Mouse (Mus musculus) midbrain, embryonic 14.5 days (tissue): ENCODE data around the gene Prnp. TPM values are rescaled to one million over a fixed set of nuclear protein-coding genes. Genes with fewer than 3 reads are reported as not detected.

Experiments used
- ATAC-seq: fragments of 200-750 bp; cut with Nextera tagmentation; 2 replicates; pipeline ENCODE4 v1.8.0; 2017; ENCODE audit warnings: moderate number of reproducible peaks, moderate library complexity; ENCODE audit not compliant: low FRiP score, low TSS enrichment
- DNase-seq: peaks from one replicate; pipeline ENCODE4 v3.0.0-alpha.2; 2015
- H3K27ac ChIP-seq: fragments of 300-500 bp; sonication (generic); replicated peaks from 2 replicates; pipeline ENCODE4 v1.5.1; 2014; ENCODE audit warnings: mild to moderate bottlenecking, low read depth, low read length, moderate library complexity
- H3K27me3 ChIP-seq: fragments of 300-500 bp; sonication (generic); 2 replicates; pipeline ENCODE4 v1.6.1; 2014; ENCODE audit warnings: low read length, control low read depth, mixed read lengths; ENCODE audit not compliant: control insufficient read depth, insufficient read depth
- H3K36me3 ChIP-seq: fragments of 300-500 bp; sonication (generic); 2 replicates; pipeline ENCODE4 v1.6.1; 2014; ENCODE audit warnings: low read length, control low read depth; ENCODE audit not compliant: control insufficient read depth, insufficient read depth
- H3K4me1 ChIP-seq: fragments of 300-500 bp; sonication (generic); 2 replicates; pipeline ENCODE4 v1.6.1; 2014; ENCODE audit warnings: mild to moderate bottlenecking, antibody characterized with exemption, low read length, control low read depth; ENCODE audit not compliant: control insufficient read depth, insufficient read depth
- H3K4me2 ChIP-seq: fragments of 300-500 bp; sonication (generic); 2 replicates; pipeline ENCODE4 v1.6.1; 2014; ENCODE audit warnings: mild to moderate bottlenecking, low read length, moderate library complexity
- H3K4me3 ChIP-seq: fragments of 300-500 bp; sonication (generic); replicated peaks from 2 replicates; pipeline ENCODE4 v1.5.1; 2014; ENCODE audit warnings: low read depth, low read length
- H3K9ac ChIP-seq: fragments of 300-500 bp; sonication (generic); replicated peaks from 2 replicates; pipeline ENCODE4 v1.6.1; 2014; ENCODE audit warnings: mild to moderate bottlenecking, low read length, moderate library complexity
- H3K9me3 ChIP-seq: fragments of 300-500 bp; sonication (generic); 2 replicates; pipeline ENCODE4 v1.6.1; 2016; ENCODE audit warnings: low read length, control low read depth, mixed read lengths; ENCODE audit not compliant: control insufficient read depth
- WGBS: fragments of 180-500 bp; shearing (Covaris S2); extraction: QIAGEN DNeasy Blood & Tissue Kit; methylation state at CpG from one replicate; pipeline ENCODE4 v1.1.7; 2014; 5-methylcytosine and 5-hydroxymethylcytosine counted together
- polyA plus RNA-seq: library from polyadenylated mRNA; unstranded; fragments of >200 nt; fragmentation: Nextera tagmentation; extraction: Ambion mirVana; gene quantifications from 2 replicates; pipeline ENCODE4 v1.2.1, GENCODE M21; 2014

The Prnp gene
- 97.3 and 118 TPM in 2 replicates for polyA plus RNA-seq

DNA sequence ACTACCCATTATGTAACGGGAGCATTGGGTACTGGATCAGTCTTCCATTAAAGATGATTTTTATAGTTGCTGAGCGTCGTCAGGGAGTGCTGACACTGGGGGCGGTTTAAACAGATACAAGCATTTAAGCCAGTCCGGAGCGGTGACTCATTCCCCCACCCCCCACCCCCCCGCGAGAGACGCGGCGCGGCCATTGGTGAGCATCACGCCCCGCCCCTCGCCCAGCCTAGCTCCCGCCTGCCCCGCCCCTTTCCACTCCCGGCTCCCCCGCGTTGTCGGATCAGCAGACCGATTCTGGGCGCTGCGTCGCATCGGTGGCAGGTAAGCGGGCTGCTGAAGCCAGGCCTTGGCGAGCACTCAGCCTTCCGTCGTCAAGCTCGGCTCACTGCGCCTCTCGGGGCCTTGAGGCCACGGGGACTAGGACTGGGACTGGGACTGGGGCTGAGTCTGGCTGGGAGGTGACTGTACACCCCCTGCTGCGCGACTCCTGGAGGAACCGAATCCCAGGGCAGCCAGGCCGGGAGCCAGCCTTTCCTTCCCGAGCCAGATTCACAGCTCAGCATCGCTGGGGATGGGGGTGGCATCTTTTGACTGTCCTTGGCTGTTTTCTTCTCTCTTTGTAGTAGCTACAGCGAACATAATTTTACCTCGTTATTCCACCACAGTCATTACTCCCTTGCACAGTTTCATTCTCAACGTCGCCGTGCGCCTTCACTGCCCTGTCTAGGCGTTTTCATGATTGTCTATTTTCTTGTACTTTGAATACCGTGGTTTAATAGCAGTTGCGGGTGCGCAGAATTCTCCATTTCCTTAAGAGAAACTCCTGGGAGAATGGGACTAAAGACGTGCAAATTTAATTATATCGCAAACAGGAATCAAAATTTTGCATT lies at the start of gene Prnp, which contains the start of gene Prn:
Gene Prnp (plus strand): TSS at position 246 of the 890 bp plus-strand sequence.
Gene Prn (plus strand): TSS at position 275 of the 890 bp plus-strand sequence.
- peak within 1 kb of the TSS; percentile 75 for H3K4me3 ChIP-seq
- peaks cover 17% of the 10 kb centered on the region for H3K4me1 ChIP-seq
- 0 out of 2 replicates have a peak, but pooled peaks cover 4% of the 10 kb centered on the region for H3K36me3 ChIP-seq
- peak within 1 kb of the TSS; percentile 95 for H3K27ac ChIP-seq
- DNase-seq (peak; percentile 97), ATAC-seq (peak; percentile 94)
- no peaks in the 10 kb centered on the region for H3K9me3 ChIP-seq
- H3K4me2 ChIP-seq: peak within 1 kb of the TSS; percentile 67
- H3K27me3 ChIP-seq: no peaks in the 10 kb centered on the region
- 4% methylated on average over 52 of the region's 52 CpGs for WGBS
- H3K9ac ChIP-seq: peak within 1 kb of the TSS; percentile 95

DNA sequence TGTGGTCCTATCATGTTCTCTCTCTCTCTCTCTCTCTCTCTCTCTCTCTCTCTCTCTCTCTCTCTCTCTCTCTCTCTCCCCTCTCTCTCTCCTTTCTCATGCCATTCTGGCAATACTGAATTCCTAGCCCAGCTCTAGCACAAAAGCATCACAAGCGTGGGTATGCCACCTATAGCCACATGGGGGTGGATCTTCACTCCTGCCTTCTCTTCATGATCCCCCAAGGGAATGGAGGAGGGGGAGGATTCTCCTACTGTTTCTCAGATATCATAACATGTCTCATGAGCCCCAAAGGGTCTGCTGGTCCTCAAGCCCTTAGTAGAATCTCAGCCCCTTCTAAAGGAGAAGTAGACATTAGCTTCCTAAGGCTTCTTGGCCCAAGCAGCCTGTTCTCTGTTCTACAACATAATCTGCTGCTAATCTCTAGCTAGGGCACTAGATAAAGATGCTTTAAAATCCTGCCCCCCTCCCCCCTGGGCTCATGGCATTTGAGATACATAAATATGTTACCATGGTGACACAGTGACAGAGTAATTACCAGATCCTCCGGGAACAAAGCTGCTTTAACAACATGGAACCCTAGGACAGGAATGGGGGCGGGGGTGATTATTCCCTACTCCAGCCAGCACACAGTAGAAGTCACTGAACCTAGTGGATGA lies 47.0 kb upstream of the Prnp start:
- ATAC-seq (peak; percentile 72), DNase-seq (peak; percentile 71)
- 23% methylated on average over 3 of the region's 3 CpGs for WGBS
- H3K4me2 ChIP-seq: no peak overlapping the region
- H3K4me1 ChIP-seq: no peaks in the 10 kb centered on the region
- H3K9me3 ChIP-seq: 0 out of 2 replicates have a peak, but pooled peaks cover 3% of the 10 kb centered on the region
- no peak overlapping the region for H3K9ac ChIP-seq
- H3K4me3 ChIP-seq: no peak overlapping the region
- no peaks in the 10 kb centered on the region for H3K27me3 ChIP-seq
- H3K27ac ChIP-seq: no peak overlapping the region
- H3K36me3 ChIP-seq: no peaks in the 10 kb centered on the region

DNA sequence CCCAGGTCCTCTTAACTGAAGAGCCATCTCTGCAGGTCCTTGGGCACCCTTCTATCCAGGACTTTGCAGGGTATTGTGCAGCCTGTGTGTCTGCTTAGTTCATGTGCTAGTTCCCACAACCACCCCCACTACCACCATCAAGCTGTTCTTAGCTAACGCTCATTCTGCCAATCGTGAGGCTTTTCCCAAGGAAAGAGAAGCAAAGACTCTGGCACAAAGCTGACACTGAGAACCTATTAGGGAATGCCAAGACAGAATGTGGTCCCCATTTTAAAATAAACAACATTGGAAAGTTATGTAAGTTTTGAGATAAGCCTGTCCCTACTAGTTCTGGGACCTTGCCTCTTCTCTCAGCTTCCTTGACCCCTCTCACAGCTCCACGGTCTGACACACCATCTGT lies 46.3 kb upstream of the Prnp start:
- Histone ChIP-seq H3K9me3 (0 out of 2 replicates have a peak, but pooled peaks cover 3% of the 10 kb centered on the region), H3K27me3 (no peaks in the 10 kb centered on the region), H3K4me1 (no peaks in the 10 kb centered on the region), H3K27ac (no peak overlapping the region), H3K4me3 (no peak overlapping the region), H3K4me2 (no peak overlapping the region), H3K9ac (no peak overlapping the region), H3K36me3 (no peaks in the 10 kb centered on the region)
- DNase-seq: no peak
- WGBS: 82% methylated on average over 3 of the region's 3 CpGs
- ATAC-seq: no peak

DNA sequence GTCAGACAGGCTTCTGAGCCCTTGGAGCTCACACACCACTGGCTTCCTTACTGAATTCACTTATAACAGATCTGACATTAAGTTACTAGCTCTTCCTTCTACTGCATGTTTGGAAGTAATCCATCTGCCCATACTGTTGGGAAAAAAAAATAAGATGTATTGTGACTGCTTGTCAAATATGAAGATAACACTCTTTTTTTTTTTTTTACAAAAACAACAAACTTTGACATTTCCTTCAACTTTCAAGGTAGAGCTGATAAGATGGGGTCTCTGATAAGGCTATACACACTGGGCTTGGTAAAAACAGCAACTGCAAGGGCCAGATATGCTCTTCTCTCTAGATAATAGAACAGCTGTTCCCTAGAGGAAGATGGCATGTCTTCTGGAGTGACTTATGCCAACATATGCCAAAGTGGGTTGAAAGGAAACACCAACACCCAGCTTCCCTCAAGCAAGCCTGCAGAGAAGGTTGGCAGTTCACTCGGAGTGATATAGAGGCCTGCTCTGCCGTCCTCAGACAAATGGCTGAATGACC lies 45.4 kb upstream of the Prnp start:
- ATAC-seq: no peak
- Histone ChIP-seq H3K9me3 (0 out of 2 replicates have a peak, but pooled peaks cover 3% of the 10 kb centered on the region), H3K4me3 (no peak overlapping the region), H3K4me1 (no peaks in the 10 kb centered on the region), H3K4me2 (no peak overlapping the region), H3K27ac (no peak overlapping the region), H3K36me3 (no peaks in the 10 kb centered on the region), H3K27me3 (no peaks in the 10 kb centered on the region), H3K9ac (no peak overlapping the region)
- 93% methylated on average over 2 of the region's 2 CpGs for WGBS
- no peak for DNase-seq

DNA sequence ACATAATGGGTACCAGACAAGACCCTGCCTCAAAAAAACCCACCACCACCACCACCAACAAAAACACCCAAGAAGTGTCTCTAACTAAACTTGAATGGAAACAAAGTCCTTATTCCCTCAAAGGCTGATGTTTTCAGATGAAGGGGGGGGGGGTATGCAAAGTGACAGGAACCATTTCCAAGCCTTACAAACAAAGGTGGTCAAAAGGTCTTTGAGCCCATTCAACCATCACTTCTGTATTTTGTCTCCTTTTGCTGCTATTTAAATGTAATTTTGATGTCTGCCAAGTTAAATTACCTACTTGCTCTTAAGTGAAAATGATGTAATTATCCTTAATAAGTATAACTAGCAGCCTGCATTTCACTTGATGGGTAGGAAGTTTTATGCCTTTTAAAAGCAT lies 43.1 kb upstream of the Prnp start:
- H3K9ac ChIP-seq: no peak overlapping the region
- DNase-seq (no peak), ATAC-seq (no peak)
- H3K27me3 ChIP-seq: no peaks in the 10 kb centered on the region
- no peaks in the 10 kb centered on the region for H3K9me3 ChIP-seq
- H3K4me2 ChIP-seq: no peak overlapping the region
- no peak overlapping the region for H3K4me3 ChIP-seq
- no peaks in the 10 kb centered on the region for H3K4me1 ChIP-seq
- no peak overlapping the region for H3K27ac ChIP-seq
- H3K36me3 ChIP-seq: no peaks in the 10 kb centered on the region

DNA sequence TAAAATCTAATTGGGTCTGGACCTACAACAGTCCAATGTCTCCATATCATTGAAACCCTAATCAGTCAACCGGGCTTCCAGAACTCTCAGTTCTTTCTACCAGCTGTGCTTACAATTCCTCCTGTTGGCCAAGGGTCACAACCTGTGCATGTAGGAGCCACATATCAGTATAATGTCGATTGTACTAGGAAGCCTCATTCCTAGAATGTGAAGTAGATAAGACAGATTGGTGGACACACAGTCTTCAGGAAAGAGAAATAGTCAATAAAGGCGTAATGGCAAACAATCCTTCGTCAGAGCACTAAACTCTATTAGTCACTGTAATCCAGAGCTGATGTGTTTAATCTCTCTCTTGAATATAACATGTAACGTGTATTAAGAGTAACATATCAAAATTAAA lies 40.7 kb upstream of the Prnp start:
- Histone ChIP-seq H3K27ac (no peak overlapping the region), H3K36me3 (no peaks in the 10 kb centered on the region), H3K4me3 (no peak overlapping the region), H3K9me3 (no peaks in the 10 kb centered on the region), H3K4me2 (no peak overlapping the region), H3K4me1 (no peaks in the 10 kb centered on the region), H3K27me3 (no peaks in the 10 kb centered on the region), H3K9ac (no peak overlapping the region)
- DNase-seq (no peak), ATAC-seq (no peak)
- 94% methylated on average over 5 of the region's 5 CpGs for WGBS

DNA sequence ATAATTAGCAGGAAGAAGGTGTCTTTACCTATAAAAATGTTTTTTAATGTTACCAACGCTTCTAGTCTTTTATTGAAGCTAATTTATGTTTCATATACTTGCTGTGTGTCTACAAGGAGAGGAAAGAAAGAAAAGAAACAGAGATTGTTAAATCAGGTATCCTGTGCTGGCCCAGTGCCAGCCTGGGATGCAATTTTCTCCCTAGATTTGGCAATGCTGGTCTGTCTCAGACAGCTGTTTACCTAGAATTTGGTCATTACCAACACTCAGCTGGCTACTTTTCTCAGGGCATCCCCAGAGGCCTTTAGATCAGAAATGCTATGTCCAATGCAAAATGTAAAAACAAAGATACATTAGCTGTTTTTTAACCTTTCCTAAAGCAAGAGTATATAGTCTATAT lies 36.4 kb upstream of the Prnp start:
- DNase-seq: no peak
- Histone ChIP-seq H3K9me3 (no peaks in the 10 kb centered on the region), H3K4me2 (no peak overlapping the region), H3K27ac (no peak overlapping the region), H3K4me1 (no peaks in the 10 kb centered on the region), H3K27me3 (no peaks in the 10 kb centered on the region), H3K36me3 (no peaks in the 10 kb centered on the region), H3K4me3 (no peak overlapping the region), H3K9ac (no peak overlapping the region)
- no peak for ATAC-seq
- 74% methylated on average over 1 of the region's 1 CpGs for WGBS

DNA sequence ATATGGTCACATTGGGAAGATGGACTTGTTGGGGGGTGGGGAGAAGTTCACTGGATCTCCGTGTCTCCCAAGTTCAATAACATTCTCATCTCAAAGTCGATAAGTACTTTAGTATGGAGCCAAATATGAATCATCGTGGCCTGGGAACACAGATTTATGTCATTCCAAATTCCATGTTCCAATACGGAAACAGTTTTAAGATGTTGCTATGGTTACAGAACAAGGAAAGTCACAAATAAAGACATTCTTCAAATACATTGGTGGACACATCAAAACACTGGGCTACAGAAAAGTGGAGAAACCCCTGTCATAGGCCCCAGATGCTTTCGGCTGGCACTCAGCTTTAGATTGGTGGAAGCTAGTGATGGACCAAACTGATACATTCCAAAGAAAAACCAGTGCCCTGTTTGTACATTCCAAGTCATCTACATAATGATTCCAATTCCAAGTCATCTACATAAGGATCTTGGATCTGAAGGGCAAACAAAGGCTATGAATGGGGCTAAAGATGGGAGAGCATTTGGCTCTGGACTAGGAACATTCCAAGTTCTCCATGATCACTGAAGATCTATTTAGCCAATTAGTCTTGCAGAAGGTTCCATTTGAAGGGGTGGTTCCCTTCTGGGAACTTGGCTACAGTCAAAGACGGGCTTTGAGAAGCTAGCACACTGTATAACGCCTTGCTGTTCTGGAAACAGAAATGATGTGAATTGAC lies 33.0 kb upstream of the Prnp start:
- ATAC-seq: no peak
- Histone ChIP-seq H3K36me3 (no peaks in the 10 kb centered on the region), H3K27me3 (no peaks in the 10 kb centered on the region), H3K4me2 (no peak overlapping the region), H3K4me1 (no peaks in the 10 kb centered on the region), H3K4me3 (no peak overlapping the region), H3K27ac (no peak overlapping the region), H3K9ac (no peak overlapping the region), H3K9me3 (no peaks in the 10 kb centered on the region)
- DNase-seq: no peak
- 93% methylated on average over 7 of the region's 7 CpGs for WGBS
